Mouse (Mus musculus) inflammation-experienced regulatory T-cells, adult 6 months (primary cell): ENCODE data around the gene Zfp988. TPM values are rescaled to one million over a fixed set of nuclear protein-coding genes. Genes with fewer than 3 reads are reported as not detected.
"Not testable (repeated sequence)": the region's sequence is repeated elsewhere in the genome, so short reads cannot be mapped to it uniquely, and the experiment has no call there.

Experiments
- ATAC-seq: one replicate; pipeline ENCODE4 v1.8.0; 2017
- polyA plus RNA-seq, 3 experiments: library from polyadenylated mRNA; unstranded; fragments of 100-300 nt; shearing (Covaris generic); gene quantifications; one replicate each; pipeline ENCODE4 v1.2.1; 2017

Gene Zfp988
- polyA plus RNA-seq = 1 to 10 TPM in 1 of 3 experiments, under 1 TPM in 2; 0.54 to 1.0 (median 0.65) TPM

DNA sequence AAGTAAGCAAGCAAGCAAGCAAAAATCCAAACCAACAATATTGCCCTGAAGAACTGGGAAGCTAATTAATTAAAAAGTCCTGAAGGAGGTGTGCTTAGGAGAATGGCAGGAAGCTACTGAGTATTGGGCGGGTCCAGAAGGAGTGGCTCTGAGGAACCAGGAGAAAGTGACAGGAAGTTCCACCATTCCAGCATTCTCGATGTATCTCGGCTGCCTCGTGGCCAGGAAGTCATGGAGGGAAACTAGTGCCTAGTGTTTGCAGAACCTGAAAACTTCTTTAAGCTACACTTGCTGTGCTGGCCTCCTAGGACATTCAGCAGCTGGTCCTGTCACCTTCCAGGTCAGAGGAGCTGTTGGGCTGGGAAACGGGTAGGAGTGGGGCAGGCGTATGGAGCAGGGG, at the start of gene Zfp988:
Gene Zfp988, plus strand, starts transcription at position 239 of the 400 bp plus-strand sequence.
- not testable (repeated sequence) for ATAC-seq

GRCm38 (mm10) chr4:147262708-147263107, 42.8 kb upstream of the Zfp988 start:
- not testable (repeated sequence) for ATAC-seq

- ATAC-seq = not testable (repeated sequence)
These were observed 38.2 kb upstream of the Zfp988 start for GRCm38 (mm10) chr4:147267302-147267701.

DNA sequence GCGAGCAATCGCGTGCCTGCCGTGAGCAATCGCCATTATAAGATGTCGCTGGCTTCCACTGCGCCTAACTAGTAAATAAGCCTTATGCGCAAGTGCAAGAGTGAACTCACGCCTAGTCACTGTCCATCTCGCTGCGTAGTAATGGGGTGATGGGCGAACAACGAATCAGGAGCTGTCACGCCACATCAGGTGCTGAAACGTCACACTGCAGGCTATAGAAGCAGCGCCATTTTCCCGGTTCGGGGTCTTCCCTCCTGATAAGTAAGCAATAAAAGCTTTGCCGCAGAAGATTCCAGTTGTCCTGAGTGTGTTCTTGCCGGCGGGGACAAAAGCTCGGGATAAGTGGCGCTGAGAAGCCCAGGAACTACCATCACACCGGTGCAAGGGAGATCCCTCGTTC, 36.7 kb upstream of the Zfp988 start:
- not testable (repeated sequence) for ATAC-seq

GRCm38 (mm10) chr4:147270026-147270425, 35.4 kb upstream of the Zfp988 start:
- not testable (repeated sequence) for ATAC-seq

- not testable (repeated sequence) for ATAC-seq
These were observed 33.9 kb upstream of the Zfp988 start for GRCm38 (mm10) chr4:147271601-147272000.

- peak; percentile 21 for ATAC-seq
These were observed 30.3 kb upstream of the Zfp988 start for GRCm38 (mm10) chr4:147275021-147275772.

DNA sequence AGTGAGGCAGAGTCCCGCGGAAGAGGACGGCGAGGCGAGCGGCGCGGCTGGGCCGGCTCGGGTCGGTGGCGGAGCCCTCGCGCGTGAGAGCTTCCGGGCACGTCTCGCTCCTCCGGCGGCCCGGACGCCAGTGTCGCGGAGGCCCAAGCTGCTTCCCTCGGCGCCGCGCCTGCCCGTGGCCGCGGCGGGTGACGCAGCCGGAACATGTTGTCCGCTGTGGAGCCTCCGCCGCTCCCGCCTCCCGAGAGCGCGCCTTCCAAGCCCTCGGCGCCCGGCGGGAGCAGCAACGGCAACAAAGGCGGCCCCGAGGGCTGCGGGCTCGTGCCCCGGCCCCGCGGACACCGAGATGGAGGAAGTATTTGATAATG, 29.7 kb upstream of the Zfp988 start:
- not testable (repeated sequence) for ATAC-seq

- ATAC-seq = not testable (repeated sequence)
These were observed 25.1 kb upstream of the Zfp988 start for GRCm38 (mm10) chr4:147280406-147280805.

GRCm38 (mm10) chr4:147298585-147298984, 6.9 kb upstream of the Zfp988 start:
- ATAC-seq = not testable (repeated sequence)

GRCm38 (mm10) chr4:147302375-147302774, 3.1 kb upstream of the Zfp988 start:
- not testable (repeated sequence) for ATAC-seq

GRCm38 (mm10) chr4:147335036-147335690, 29.7 kb downstream of the Zfp988 start:
- ATAC-seq = peak; percentile 25

- ATAC-seq = peak; percentile 24
These were observed 30.4 kb downstream of the Zfp988 start for GRCm38 (mm10) chr4:147335691-147336367.

DNA sequence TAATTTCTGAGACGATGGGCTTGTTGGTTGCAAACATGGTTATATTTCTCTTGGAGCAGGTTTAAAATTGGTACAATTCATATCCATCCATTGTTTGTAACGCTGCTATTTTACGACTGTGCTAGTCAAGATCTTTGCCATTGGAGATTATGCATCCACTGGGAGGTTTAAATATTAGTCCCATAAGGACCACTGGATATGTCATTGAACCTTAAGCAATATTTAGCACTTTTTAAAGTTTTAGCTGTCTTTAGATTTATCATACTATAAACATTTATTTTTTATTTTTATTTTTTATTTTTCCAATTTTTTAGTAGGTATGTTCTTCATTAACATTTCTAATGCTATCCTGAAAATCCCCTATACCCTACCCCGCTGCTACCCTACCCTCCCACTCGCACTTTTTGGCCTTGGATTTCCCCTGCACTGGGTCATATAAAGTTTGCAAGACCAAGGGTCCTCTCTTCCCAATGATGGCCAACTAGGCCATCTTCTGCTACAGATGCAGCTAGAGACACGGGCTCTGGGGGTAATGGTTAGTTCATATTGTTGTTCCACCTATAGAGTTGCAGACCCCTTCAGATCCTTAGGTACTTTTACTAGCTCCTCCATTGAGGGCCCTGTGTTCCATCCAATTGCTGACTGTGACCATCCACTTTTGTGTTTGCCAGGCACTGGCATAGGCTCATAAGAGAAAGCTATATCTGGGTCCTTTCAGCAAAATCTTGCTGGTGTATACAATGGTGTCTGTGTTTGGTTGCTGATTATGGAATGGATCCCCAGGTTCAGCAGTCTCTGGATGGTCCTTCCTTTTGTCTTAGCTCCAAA, 31.1 kb downstream of the Zfp988 start:
- ATAC-seq = peak; percentile 35

- ATAC-seq = not testable (repeated sequence)
These were observed 32.0 kb downstream of the Zfp988 start for GRCm38 (mm10) chr4:147337520-147337919.

GRCm38 (mm10) chr4:147338032-147338610, 32.6 kb downstream of the Zfp988 start:
- ATAC-seq = no peak

DNA sequence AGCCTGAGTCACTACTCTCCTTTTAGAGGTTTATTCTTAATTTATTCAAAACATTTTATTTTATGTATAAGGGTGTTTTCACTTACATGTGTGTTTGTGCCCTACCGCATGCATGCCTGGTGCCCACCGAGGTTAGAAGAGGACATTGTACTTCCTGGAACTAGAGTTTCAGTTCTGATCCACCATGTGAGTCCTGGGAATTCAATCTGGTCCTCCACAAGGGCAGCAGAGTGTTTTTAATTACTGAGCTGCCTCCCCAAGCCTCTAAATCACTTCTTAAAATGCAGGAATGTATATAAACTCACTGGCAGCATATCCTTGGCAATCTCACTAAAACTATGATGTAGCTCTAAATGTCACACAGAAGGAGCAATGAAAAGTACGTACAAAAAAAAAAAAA, 33.2 kb downstream of the Zfp988 start:
- not testable (repeated sequence) for ATAC-seq

- ATAC-seq = not testable (repeated sequence)
These were observed 34.2 kb downstream of the Zfp988 start for GRCm38 (mm10) chr4:147339601-147340219.

GRCm38 (mm10) chr4:147340236-147340635, 34.8 kb downstream of the Zfp988 start:
- ATAC-seq = not testable (repeated sequence)

DNA sequence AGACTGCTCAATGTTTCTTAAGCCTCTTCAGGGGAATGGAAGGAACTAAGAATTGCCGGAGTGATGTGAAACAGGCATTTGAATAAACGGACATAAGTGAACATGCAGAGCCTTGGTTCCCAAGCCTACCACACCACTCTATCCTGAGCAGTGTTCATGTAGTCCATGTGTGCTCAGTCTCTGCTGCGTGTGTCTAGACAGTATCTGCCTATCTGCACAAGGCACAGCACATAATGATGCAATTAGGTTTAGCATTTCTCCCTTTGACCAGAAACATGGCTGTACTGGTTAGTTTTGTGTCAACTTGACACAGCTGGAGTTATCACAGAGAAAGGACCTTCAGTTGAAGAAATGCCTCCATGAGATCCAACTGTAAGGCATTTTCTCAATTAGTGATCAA, 35.4 kb downstream of the Zfp988 start:
- ATAC-seq = not testable (repeated sequence)
